Mouse (Mus musculus) CH12.LX (cell line): ENCODE results near the gene Dnhd1. TPM values are rescaled to one million over a fixed set of nuclear protein-coding genes. Genes with fewer than 3 reads are reported as not detected.

Experiments
- DNase-seq: peaks from one replicate; pipeline ENCODE4 v3.0.0-alpha.2; 2013; ENCODE audit errors: extremely low read depth
- H3K27ac ChIP-seq: 2 replicates; pipeline ENCODE4 v1.5.1; 2012; ENCODE audit warnings: low read depth, mild to moderate bottlenecking, control low read depth, moderate library complexity; ENCODE audit not compliant: insufficient read depth
- H3K27me3 ChIP-seq: replicated peaks from 2 replicates; pipeline ENCODE3; 2012; ENCODE audit warnings: inconsistent platforms
- H3K36me3 ChIP-seq, 2 experiments: replicated peaks in 1 of 2; 2 replicates each; pipeline versions ENCODE3 to v1.6.1; 2012; ENCODE audit warnings: inconsistent platforms in 1 of 2, low read length in 1 of 2, mild to moderate bottlenecking in 1 of 2, mixed read lengths in 1 of 2, moderate library complexity in 1 of 2; ENCODE audit not compliant: control insufficient read depth in 1 of 2, insufficient read depth in 1 of 2
- H3K4me1 ChIP-seq, 2 experiments: 2 replicates each; pipeline ENCODE4 v1.6.1; 2012; ENCODE audit warnings: inconsistent platforms in 1 of 2, moderate library complexity in 1 of 2; ENCODE audit not compliant: insufficient read depth in 2 of 2, control insufficient read depth in 1 of 2
- H3K4me2 ChIP-seq: 2 replicates; pipeline ENCODE4 v1.6.1; 2012; ENCODE audit warnings: low read depth, mild to moderate bottlenecking, control low read depth; ENCODE audit not compliant: poor library complexity, insufficient read depth, severe bottlenecking
- H3K4me3 ChIP-seq, 3 experiments: fragments of 150-350 bp in 1 of 3; sonication (generic) in 1 of 3; replicated peaks in 1 of 3; 2 replicates each; pipeline versions ENCODE3 to v1.5.1; 2011 to 2012; ENCODE audit warnings: low read depth in 2 of 3, low read length in 2 of 3, mild to moderate bottlenecking in 2 of 3, moderate library complexity in 2 of 3, control low read depth in 1 of 3, improper control_type of control experiment in 1 of 3, inconsistent platforms in 1 of 3, mixed read lengths in 1 of 3; ENCODE audit not compliant: poor library complexity in 1 of 3
- H3K79me2 ChIP-seq: replicated peaks from 2 replicates; pipeline ENCODE4 v1.6.1; 2012; ENCODE audit warnings: mild to moderate bottlenecking, moderate library complexity; ENCODE audit not compliant: control insufficient read depth, poor library complexity, insufficient read depth, severe bottlenecking; ENCODE audit errors: extremely low read depth
- H3K9ac ChIP-seq: 2 replicates; pipeline ENCODE4 v1.6.1; 2012; ENCODE audit warnings: low read depth, mild to moderate bottlenecking, control low read depth, moderate library complexity; ENCODE audit not compliant: insufficient read depth
- H3K9me3 ChIP-seq: replicated peaks from 2 replicates; pipeline ENCODE3; 2012; ENCODE audit warnings: low read length, inconsistent platforms, mixed read lengths
- CHD2 ChIP-seq: IDR thresholded peaks from 2 replicates; pipeline ENCODE4 v1.6.1; 2011; ENCODE audit warnings: low read length, improper control_type of control experiment
- CTCF ChIP-seq, 2 experiments: IDR thresholded peaks in 1 of 2; conservative IDR thresholded peaks in 1 of 2; 2 replicates each; pipeline ENCODE4 v1.5.1; 2011 to 2012; ENCODE audit warnings: low read depth in 2 of 2, low read length in 2 of 2, improper control_type of control experiment in 1 of 2, inconsistent platforms in 1 of 2, mild to moderate bottlenecking in 1 of 2, moderate library complexity in 1 of 2
- E2F4 ChIP-seq: IDR thresholded peaks from 2 replicates; pipeline ENCODE4 v1.6.1; 2011; ENCODE audit warnings: low read depth, low read length, improper control_type of control experiment; ENCODE audit not compliant: insufficient replicate concordance
- HCFC1 ChIP-seq: IDR thresholded peaks from 2 replicates; pipeline ENCODE4 v1.6.1; 2012; ENCODE audit warnings: low read depth, mild to moderate bottlenecking, inconsistent platforms, low read length, improper control_type of control experiment
- JUN ChIP-seq: IDR thresholded peaks from 2 replicates; pipeline ENCODE4 v1.6.1; 2011; ENCODE audit warnings: low read depth, mild to moderate bottlenecking, low read length, improper control_type of control experiment, moderate library complexity; ENCODE audit not compliant: insufficient read depth
- MAFK ChIP-seq: IDR thresholded peaks from 2 replicates; pipeline ENCODE4 v1.6.1; 2011; ENCODE audit warnings: low read length, improper control_type of control experiment; ENCODE audit not compliant: insufficient replicate concordance
- MAX ChIP-seq: IDR thresholded peaks from 2 replicates; pipeline ENCODE4 v1.6.1; 2011; ENCODE audit warnings: low read length, improper control_type of control experiment
- MEF2A ChIP-seq: IDR thresholded peaks from 2 replicates; pipeline ENCODE4 v1.6.1; 2014; ENCODE audit warnings: low read depth, mild to moderate bottlenecking, inconsistent platforms, low read length, improper control_type of control experiment, borderline replicate concordance
- MYC ChIP-seq: IDR thresholded peaks from 2 replicates; pipeline ENCODE4 v1.6.1; 2011; ENCODE audit warnings: low read depth, mild to moderate bottlenecking, improper control_type of control experiment, low read length
- NELFE ChIP-seq: IDR thresholded peaks from 2 replicates; pipeline ENCODE4 v1.6.1; 2011; ENCODE audit warnings: low read depth, low read length, improper control_type of control experiment
- PAX5 ChIP-seq: IDR thresholded peaks from 2 replicates; pipeline ENCODE4 v1.6.1; 2012; ENCODE audit warnings: low read length, inconsistent platforms, mixed read lengths
- POLR2A ChIP-seq: IDR thresholded peaks from 2 replicates; pipeline ENCODE4 v1.6.1; 2011; ENCODE audit warnings: low read depth, mild to moderate bottlenecking, improper control_type of control experiment, low read length
- TCF12 ChIP-seq: IDR thresholded peaks from 2 replicates; pipeline ENCODE4 v1.6.1; 2014; ENCODE audit warnings: low read depth, mild to moderate bottlenecking, inconsistent platforms, low read length, improper control_type of control experiment
- USF1 ChIP-seq: IDR thresholded peaks from 2 replicates; pipeline ENCODE4 v1.6.1; 2014; ENCODE audit warnings: low read depth, mild to moderate bottlenecking, inconsistent platforms, low read length, improper control_type of control experiment
- USF2 ChIP-seq: conservative IDR thresholded peaks from 2 replicates; pipeline ENCODE4 v1.6.1; 2011; ENCODE audit warnings: low read depth, low read length, improper control_type of control experiment
- ZNF384 ChIP-seq: IDR thresholded peaks from 2 replicates; pipeline ENCODE4 v1.6.1; 2012; ENCODE audit warnings: low read depth, low read length, improper control_type of control experiment, inconsistent platforms
- dilution Hi-C: fragments of 300-500 bp; cut with MboI; formaldehyde crosslinking; loops from 2 replicates; pipeline ENCODE4 v1.14.3; 2020; ENCODE audit warnings: low sequenced_read_pairs; ENCODE audit not compliant: extremely low pct_unique_long_range_greater_than_20kb, extremely low pct_ligation_motif_present
- in situ Hi-C: fragments of 300-500 bp; cut with MboI; formaldehyde crosslinking; loops from 3 replicates; pipeline ENCODE4 v1.14.3; 2019; ENCODE audit warnings: low sequenced_read_pairs, low pct_ligation_motif_present, low pct_unique_long_range_greater_than_20kb, mixed read lengths
- polyA plus RNA-seq: library from polyadenylated mRNA; unstranded; fragments of >175 nt; gene quantifications from 2 replicates; pipeline ENCODE4 v1.2.1, GENCODE M21; 2012; ENCODE audit warnings: low read depth; ENCODE audit not compliant: insufficient read length
- total RNA-seq, 2 experiments: library from RNA; depleted of rRNA; stranded (reverse); fragments of 300-350 nt in 1 of 2; fragments of >200 nt in 1 of 2; gene quantifications; 2 replicates each; pipeline ENCODE4 v1.2.3; 2012 to 2014

Dnhd1 gene
- total and polyA plus RNA-seq, 3 experiments: 0.08 to 0.41 (median 0.23) TPM

DNA sequence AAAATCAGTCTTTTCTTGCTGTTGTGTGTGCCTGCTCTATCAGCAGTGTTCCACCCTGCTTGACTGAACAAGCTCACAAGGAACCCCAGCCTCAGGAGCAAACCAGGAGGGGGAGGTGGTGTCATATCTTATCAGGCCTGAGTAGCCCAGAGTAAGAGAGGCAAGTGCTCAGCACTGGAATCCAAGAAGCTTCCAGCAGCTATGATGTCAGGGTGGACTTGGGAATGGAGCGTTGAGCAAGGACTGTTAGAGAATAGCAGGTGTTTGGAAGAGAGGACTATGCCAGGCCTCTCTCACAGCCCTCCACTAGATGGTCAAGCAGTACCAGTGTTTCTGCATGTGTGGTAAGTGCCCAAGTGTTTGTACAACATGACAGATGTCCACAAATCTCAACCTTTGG lies 34.9 kb upstream of the Dnhd1 start:
- DNase-seq: no peak

DNA sequence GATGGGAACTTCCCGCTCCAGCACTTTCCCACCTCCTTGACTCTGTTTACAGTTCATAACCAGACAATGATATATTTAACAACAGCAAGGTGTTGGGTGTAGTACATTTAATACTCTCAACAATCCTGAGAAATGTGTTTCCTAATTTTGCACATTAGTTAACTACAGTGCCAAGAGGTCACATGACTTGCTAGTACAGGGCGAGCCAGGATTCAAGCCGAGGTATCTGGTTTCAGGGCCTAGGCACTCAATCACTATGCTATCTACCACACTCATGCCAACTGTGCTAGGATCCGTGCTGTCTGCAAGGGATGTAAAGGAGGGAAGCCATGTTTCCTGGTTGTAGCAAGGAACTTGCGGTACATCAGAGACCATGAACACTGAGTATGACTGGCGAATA lies 34.1 kb upstream of the Dnhd1 start:
- H3K4me3 ChIP-seq: no peak overlapping the region
- no peak overlapping the region for H3K27ac ChIP-seq
- peaks cover 0 to 4% of the 10 kb centered on the region in 2 experiments; a peak in 1 of 4 replicates for H3K4me1 ChIP-seq
- no peaks in the 10 kb centered on the region for H3K27me3 ChIP-seq
- dilution Hi-C loops: no loop called here
- no peak overlapping the region for H3K9ac ChIP-seq
- no peaks in the 10 kb centered on the region for H3K79me2 ChIP-seq
- peaks cover 10 to 66% of the 10 kb centered on the region in 2 experiments for H3K36me3 ChIP-seq
- DNase-seq: no peak
- H3K4me2 ChIP-seq: no peak overlapping the region
- TF ChIP-seq POLR2A: no peak
- TF ChIP-seq NELFE: no peak
- no peak for TF ChIP-seq MYC
- no peak for TF ChIP-seq HCFC1
- TF ChIP-seq JUN: no peak
- TF ChIP-seq MAFK: no peak
- no peak for TF ChIP-seq PAX5
- TF ChIP-seq CHD2: no peak
- no peak for TF ChIP-seq MAX
- no peak for TF ChIP-seq ZNF384
- TF ChIP-seq USF1: no peak
- TF ChIP-seq E2F4: no peak
- in situ Hi-C loops: no loop called here
- H3K9me3 ChIP-seq: no peaks in the 10 kb centered on the region

More for the DNA sequence above, 34.9 kb upstream of the Dnhd1 start:
- Histone ChIP-seq H3K4me1 (peaks cover 0 to 4% of the 10 kb centered on the region in 2 experiments; a peak in 1 of 4 replicates), H3K9ac (no peak overlapping the region), H3K27ac (no peak overlapping the region), H3K4me3 (no peak overlapping the region), H3K4me2 (no peak overlapping the region), H3K79me2 (no peaks in the 10 kb centered on the region), H3K9me3 (no peaks in the 10 kb centered on the region), H3K36me3 (peaks cover 14 to 69% of the 10 kb centered on the region in 2 experiments), H3K27me3 (no peaks in the 10 kb centered on the region)
- in situ Hi-C loops: no loop called here
- dilution Hi-C loops: no loop called here
- TF ChIP-seq CTCF (conservative IDR thresholded peaks at IDR 0.05 in 1 of 2, IDR thresholded peaks at IDR 0.05 in 1 of 2; ENCODE audit: low read depth in 2 of 2, low read length in 2 of 2) (no peak), MYC (no peak), USF1 (no peak), POLR2A (no peak), TCF12 (no peak), USF2 (no peak), MAFK (no peak), MEF2A (no peak)
